19 mouse cellular contexts compared by ENCODE assay signal in genomic region chr1:150546463-150546862, GRCm38 (mm10).
"Had no signal": no experiment of that assay in that cellular context is flagged by ENCODE, and none has a peak within 500 bp of the region (broad histone marks: within the 10 kb centered on the region; RNA-seq: fewer than 3 reads in every experiment).

No protein-coding gene starts in this region.

- H3K9me3 ChIP-seq: midbrain, embryonic 13.5 days; neural tube, embryonic 13.5 days; neural tube, embryonic 15.5 days; stomach, embryonic 15.5 days had no signal

- H3K4me2 ChIP-seq: lung, embryonic 14.5 days; midbrain, embryonic 11.5 days; midbrain, embryonic 13.5 days; neural tube, embryonic 13.5 days; neural tube, embryonic 15.5 days; stomach, embryonic 15.5 days had no signal

- H3K27me3 ChIP-seq: megakaryocyte, embryonic 14.5 days; neural tube, embryonic 15.5 days; stomach, embryonic 15.5 days had no signal

- DNase-seq: lung, adult 18-20 months; lung, embryonic 14.5 days; lung, postnatal 10 days; lung, postnatal 36 days; retina, postnatal 1 day; right cerebral cortex, adult 18-20 months; thymus, adult 2 months; thymus, postnatal 25 days; thymus, postnatal 4 days had no signal

- H3K4me3 ChIP-seq: megakaryocyte, embryonic 14.5 days; midbrain, embryonic 13.5 days; myocyte; neural tube, embryonic 13.5 days; neural tube, embryonic 15.5 days; stomach, embryonic 15.5 days had no signal

- H3K4me1 ChIP-seq: megakaryocyte, embryonic 14.5 days; midbrain, embryonic 13.5 days; neural tube, embryonic 13.5 days; neural tube, embryonic 15.5 days; stomach, embryonic 15.5 days had no signal

- H3K9ac ChIP-seq: lung, embryonic 14.5 days; midbrain, embryonic 13.5 days; neural tube, embryonic 13.5 days; neural tube, embryonic 15.5 days; stomach, embryonic 15.5 days had no signal

- H3K27ac ChIP-seq: macrophage; midbrain, embryonic 13.5 days; neural tube, embryonic 13.5 days; neural tube, embryonic 15.5 days; stomach, embryonic 15.5 days; stomach, postnatal 0 days had no signal

- H3K36me3 ChIP-seq: midbrain, embryonic 13.5 days; neural tube, embryonic 13.5 days; neural tube, embryonic 15.5 days; stomach, embryonic 15.5 days had no signal

- ATAC-seq: midbrain, embryonic 13.5 days; midbrain, embryonic 16.5 days had no signal
